Mouse (Mus musculus): ENCODE measurements around the gene Med11.
"Not testable (repeated sequence)": the region's sequence is repeated elsewhere in the genome, so short reads cannot be mapped to it uniquely, and the experiment has no call there.

The Med11 gene

GRCm38 (mm10) chr11:70451797-70452498 lies at the start of gene Med11:
Gene Med11, plus strand, starts transcription at chr11:70451919.
- DNase-seq (ENCODE audit: low spot score in 2 of 2) = peak; percentile 95 to 98

GRCm38 (mm10) chr11:70403598-70403997 lies 48.1 kb upstream of the Med11 start:
- peak; percentile 12 to 31 for DNase-seq (ENCODE audit: low spot score in 2 of 2)

- peak; percentile 80 to 84 for DNase-seq (ENCODE audit: low spot score in 2 of 2)
Observed at GRCm38 (mm10) chr11:70409594-70410296, 42.0 kb upstream of the Med11 start, which contains the start of gene Pelp1. Gene Pelp1, minus strand, starts transcription at chr11:70410031.

GRCm38 (mm10) chr11:70410297-70410643 lies 41.4 kb upstream of the Med11 start:
- no peak for DNase-seq (ENCODE audit: low spot score in 2 of 2)

- DNase-seq (ENCODE audit: low spot score in 2 of 2) = no peak
Observed at GRCm38 (mm10) chr11:70412591-70412990, 39.1 kb upstream of the Med11 start.

GRCm38 (mm10) chr11:70413961-70414360 lies 37.8 kb upstream of the Med11 start:
- DNase-seq (ENCODE audit: low spot score in 2 of 2) = peak; percentile 60 to 66

- no peak for DNase-seq (ENCODE audit: low spot score in 2 of 2)
Observed at GRCm38 (mm10) chr11:70418199-70418598, 33.5 kb upstream of the Med11 start.

GRCm38 (mm10) chr11:70419486-70419885 lies 32.2 kb upstream of the Med11 start:
- DNase-seq (ENCODE audit: low spot score in 2 of 2) = no peak

GRCm38 (mm10) chr11:70426598-70426997 lies 25.1 kb upstream of the Med11 start:
- not testable (repeated sequence) for DNase-seq (ENCODE audit: low spot score in 2 of 2)

- no peak for DNase-seq (ENCODE audit: low spot score in 2 of 2)
Observed at GRCm38 (mm10) chr11:70431574-70431973, 20.1 kb upstream of the Med11 start.

- DNase-seq (ENCODE audit: low spot score in 2 of 2) = peak; percentile 94 to 98
Observed at GRCm38 (mm10) chr11:70432048-70432894, 19.4 kb upstream of the Med11 start, which contains the start of gene Arrb2. Gene Arrb2, plus strand, starts transcription at chr11:70432635.

GRCm38 (mm10) chr11:70432895-70433568 lies 18.7 kb upstream of the Med11 start:
- DNase-seq (ENCODE audit: low spot score in 2 of 2) = peak in 1 of 2 experiments; percentile 5

- DNase-seq (ENCODE audit: low spot score in 2 of 2) = no peak
Observed at GRCm38 (mm10) chr11:70433569-70433943, 18.2 kb upstream of the Med11 start.

- no peak for DNase-seq (ENCODE audit: low spot score in 2 of 2)
Observed at GRCm38 (mm10) chr11:70433951-70434350, 17.8 kb upstream of the Med11 start.

GRCm38 (mm10) chr11:70435476-70435875 lies 16.2 kb upstream of the Med11 start:
- DNase-seq (ENCODE audit: low spot score in 2 of 2) = no peak

- no peak for DNase-seq (ENCODE audit: low spot score in 2 of 2)
Observed at GRCm38 (mm10) chr11:70437426-70437825, 14.3 kb upstream of the Med11 start.

GRCm38 (mm10) chr11:70438728-70439374 lies 12.9 kb upstream of the Med11 start:
- no peak for DNase-seq (ENCODE audit: low spot score in 2 of 2)

GRCm38 (mm10) chr11:70440637-70441036 lies 11.1 kb upstream of the Med11 start:
- no peak for DNase-seq (ENCODE audit: low spot score in 2 of 2)

- no peak for DNase-seq (ENCODE audit: low spot score in 2 of 2)
Observed at GRCm38 (mm10) chr11:70441882-70442281, 9.8 kb upstream of the Med11 start.

GRCm38 (mm10) chr11:70443964-70444363 lies 7.8 kb upstream of the Med11 start:
- no peak for DNase-seq (ENCODE audit: low spot score in 2 of 2)

GRCm38 (mm10) chr11:70444667-70445066 lies 7.1 kb upstream of the Med11 start:
- DNase-seq (ENCODE audit: low spot score in 2 of 2) = no peak
